Mouse (Mus musculus) G1E (cell line): ENCODE measurements around the gene Ubd.

Experiments used
- CTCF ChIP-seq: IDR thresholded peaks from 2 replicates; pipeline ENCODE4 v1.5.1; 2012; ENCODE audit warnings: low read depth, low read length, inconsistent platforms, mixed read lengths
- GATA1 ChIP-seq: IDR thresholded peaks from 2 replicates; pipeline ENCODE4 v1.6.1; 2012; ENCODE audit warnings: borderline replicate concordance, low read length, inconsistent platforms, mixed read lengths
- GATA2 ChIP-seq: IDR thresholded peaks from 2 replicates; pipeline ENCODE4 v1.6.1; 2012; ENCODE audit warnings: low read depth, low read length, inconsistent platforms, borderline replicate concordance
- POLR2AphosphoS5 ChIP-seq: IDR thresholded peaks from 2 replicates; pipeline ENCODE4 v1.6.1; 2012; ENCODE audit warnings: low read depth, low read length, inconsistent platforms; ENCODE audit not compliant: insufficient replicate concordance
- TAL1 ChIP-seq: conservative IDR thresholded peaks from 2 replicates; pipeline ENCODE4 v1.6.1; 2012; ENCODE audit warnings: low read depth, low read length, inconsistent platforms, mixed read lengths

DNA sequence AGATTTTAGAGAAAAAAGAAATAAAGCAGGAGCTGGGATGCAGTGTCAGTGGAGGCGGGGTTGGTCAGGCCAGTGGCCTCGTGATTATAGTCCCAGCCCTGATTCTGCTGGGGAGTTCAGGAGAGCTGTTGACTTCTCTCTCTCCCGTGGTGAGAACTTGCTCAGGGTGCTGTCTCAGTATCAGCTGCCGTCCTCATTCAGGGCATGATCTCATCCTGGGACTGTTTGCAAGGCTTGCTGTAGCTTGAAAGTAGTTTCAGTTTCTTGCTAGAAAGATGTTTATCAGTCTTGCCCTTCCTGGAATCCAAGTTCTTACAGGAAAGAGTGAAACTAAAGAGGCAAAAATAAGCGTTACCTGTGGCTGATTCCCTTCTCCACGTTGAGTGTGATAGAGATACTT is 8.2 kb upstream of the Ubd start:
- TF ChIP-seq CTCF = no peak
- TF ChIP-seq GATA2 = no peak
- no peak for TF ChIP-seq TAL1
- TF ChIP-seq GATA1 = no peak
- TF ChIP-seq POLR2AphosphoS5 = no peak
